Mouse (Mus musculus): ENCODE results near the gene Nobox.

DNA sequence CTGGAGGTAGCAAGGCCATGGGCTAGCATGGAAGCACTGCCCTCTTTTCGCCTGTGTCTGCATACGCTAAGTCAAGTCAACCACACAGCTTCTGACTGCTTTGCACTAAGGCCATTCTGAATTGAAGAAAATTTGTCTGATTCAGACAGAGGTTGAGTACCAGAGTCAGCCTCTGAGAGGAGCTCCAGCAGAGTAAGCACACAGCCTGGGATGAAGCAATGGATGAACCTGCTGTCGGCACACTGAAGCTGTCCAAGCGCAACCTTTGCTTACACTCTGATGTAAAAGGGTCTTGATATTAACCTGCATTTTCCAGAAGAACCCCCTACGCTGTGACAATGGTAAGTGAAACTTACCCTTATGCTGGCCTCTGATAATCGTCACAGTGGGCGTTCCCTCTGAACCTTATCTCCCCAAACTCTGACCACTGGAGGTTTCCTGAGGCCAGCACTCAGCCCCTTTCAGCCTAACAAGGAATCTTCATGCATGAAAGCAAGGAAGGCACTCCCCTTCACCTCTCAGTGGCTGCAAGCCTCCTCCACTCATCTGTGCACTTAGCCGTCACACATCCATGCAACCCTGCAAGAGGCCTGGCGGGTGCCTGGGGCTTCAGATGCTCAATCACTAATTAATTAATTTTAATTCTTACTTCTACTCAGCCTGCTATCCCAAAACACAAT is 45.3 kb upstream of the Nobox start:
- TF ChIP-seq KAT2A (IDR thresholded peaks at IDR 0.05; ENCODE audit: insufficient replicate concordance, low read length) (no peak), SIN3A (IDR thresholded peaks at IDR 0.05; ENCODE audit: low read length) (no peak), ZNF384 (IDR thresholded peaks at IDR 0.05; ENCODE audit: low read depth, low read length) (no peak), MAX (IDR thresholded peaks at IDR 0.05; ENCODE audit: low read length) (no peak)
